Mouse (Mus musculus): Measurements from ENCODE around the gene Bet1l. TPM values are rescaled to one million over a fixed set of nuclear protein-coding genes. Genes with fewer than 3 reads are reported as not detected.

Bet1l gene
- total RNA-seq, 2 experiments from 2014 or later, result 6.0 to 6.9 TPM

- H3K4me3 ChIP-seq, result no peak overlapping the region; the same call in 1 of the 2 replicates
- intact Hi-C loops (cut with DNase I), result no loop called here
Observed at GRCm38 (mm10) chr7:140821305-140821652, 36.1 kb downstream of the Bet1l start.

GRCm38 (mm10) chr7:140820173-140820572 is 37.2 kb downstream of the Bet1l start:
- H3K4me3 ChIP-seq, result no peak overlapping the region
- intact Hi-C loops (cut with DNase I), result no loop called here

More at GRCm38 (mm10) chr7:140821305-140821652, 36.1 kb downstream of the Bet1l start:
- TF ChIP-seq CTCF (IDR thresholded peaks at IDR 0.05), result no peak
- no peak for DNase-seq
- no peak overlapping the region for H3K27ac ChIP-seq

GRCm38 (mm10) chr7:140812850-140813249 is 44.5 kb downstream of the Bet1l start:
- no peak for TF ChIP-seq CTCF (IDR thresholded peaks at IDR 0.05)
- no peak for DNase-seq
- H3K27ac ChIP-seq, result no peak overlapping the region
- H3K4me3 ChIP-seq, result no peak overlapping the region
- intact Hi-C loops (cut with DNase I), result no loop called here

More at GRCm38 (mm10) chr7:140820173-140820572, 37.2 kb downstream of the Bet1l start:
- no peak overlapping the region for H3K27ac ChIP-seq
- DNase-seq, result no peak
- no peak for TF ChIP-seq CTCF (IDR thresholded peaks at IDR 0.05)

GRCm38 (mm10) chr7:140811714-140812113 is 45.7 kb downstream of the Bet1l start:
- H3K4me3 ChIP-seq, result no peak overlapping the region
- intact Hi-C loops (cut with DNase I), result no loop called here
- no peak overlapping the region for H3K27ac ChIP-seq
- no peak for TF ChIP-seq CTCF (IDR thresholded peaks at IDR 0.05)
- no peak for DNase-seq

- H3K4me3 ChIP-seq, result no peak overlapping the region
- intact Hi-C loops (cut with DNase I), result no loop called here
- no peak overlapping the region for H3K27ac ChIP-seq
- DNase-seq, result no peak
- no peak for TF ChIP-seq CTCF (IDR thresholded peaks at IDR 0.05)
Observed at GRCm38 (mm10) chr7:140810496-140810895, 46.9 kb downstream of the Bet1l start.

GRCm38 (mm10) chr7:140805704-140806103 is 51.7 kb downstream of the Bet1l start:
- no peak overlapping the region for H3K27ac ChIP-seq
- H3K4me3 ChIP-seq, result no peak overlapping the region
- TF ChIP-seq CTCF (IDR thresholded peaks at IDR 0.05), result peak; percentile 34; the same call in 1 of the 2 replicates
- intact Hi-C loops (cut with DNase I), result no loop called here
- DNase-seq, result no peak

Other genes with a start within 250 kb of the Bet1l start
- not detected for gene Olfr61, start 228.6 kb downstream of the Bet1l start, total RNA-seq (2021)
- not detected for gene Olfr53, start 211.1 kb downstream of the Bet1l start, total RNA-seq (2021)
- gene Olfr539, start 197.6 kb downstream of the Bet1l start, total RNA-seq (2021), result not detected
- gene Olfr45, start 175.6 kb downstream of the Bet1l start, total RNA-seq (2021), result not detected
- not detected for gene Olfr541, start 160.3 kb downstream of the Bet1l start, total RNA-seq (2021)
- 1 to 10 TPM; 2.6 to 8.8 TPM for gene Cyp2e1, start 93.8 kb downstream of the Bet1l start, total RNA-seq (2021)
- gene Syce1, start 69.7 kb downstream of the Bet1l start, total RNA-seq (2021), result not detected
- not detected for gene Zfp941, start 35.4 kb downstream of the Bet1l start, total RNA-seq (2021)
- not detected for gene Urah, start 22.6 kb downstream of the Bet1l start, total RNA-seq (2021)
- gene Scgb1c1, start 12.0 kb downstream of the Bet1l start, total RNA-seq (2021), result not detected
- gene Odf3, start 9.8 kb downstream of the Bet1l start, total RNA-seq (2021), result not detected
- not detected for gene Gm45785, start 1.2 kb downstream of the Bet1l start, total RNA-seq (2021)
- 10 to 100 TPM; 12.7 TPM for gene Ric8a, start 620 bp downstream of the Bet1l start, total RNA-seq (2021)
- 10 to 100 TPM; 84.5 to 89.3 TPM for gene Psmd13, start 24.4 kb upstream of the Bet1l start, total RNA-seq (2021)
- gene Sirt3, start 24.7 kb upstream of the Bet1l start, total RNA-seq (2021), result 10 to 100 TPM; 20.4 to 27.3 TPM
- gene Cox8b, start 42.9 kb upstream of the Bet1l start, total RNA-seq (2021), result 1,000 to 10,000 TPM; 2,055 to 2,295 TPM
- not detected for gene Nlrp6, start 63.3 kb upstream of the Bet1l start, total RNA-seq (2021)
- 1 to 10 TPM; 3.8 to 5.6 TPM for gene Pgghg, start 83.8 kb upstream of the Bet1l start, total RNA-seq (2021)
- gene Ifitm5, start 92.7 kb upstream of the Bet1l start, total RNA-seq (2021), result under 1 TPM in 1 of 2 experiments, not detected in 1; 0.33 TPM
- not detected for gene Gm45717, start 98.4 kb upstream of the Bet1l start, total RNA-seq (2021)
- 10 to 100 TPM; 42.2 to 82.6 TPM for gene Ifitm2, start 98.4 kb upstream of the Bet1l start, total RNA-seq (2021)
- gene Ifitm1, start 109.6 kb upstream of the Bet1l start, total RNA-seq (2021), result 1 to 10 TPM in 1 of 2 experiments, under 1 TPM in 1; 0.69 to 1.4 TPM
- gene Ifitm3, start 153.2 kb upstream of the Bet1l start, total RNA-seq (2021), result 10 to 100 TPM; 30.8 to 49.0 TPM
- gene Ifitm6, start 160.3 kb upstream of the Bet1l start, total RNA-seq (2021), result not detected
- gene Gm17387, start 171.6 kb upstream of the Bet1l start, total RNA-seq (2021), result not detected
- under 1 TPM; 0.17 to 0.18 TPM for gene B4galnt4, start 203.5 kb upstream of the Bet1l start, total RNA-seq (2021)
- gene Pkp3, start 220.6 kb upstream of the Bet1l start, total RNA-seq (2021), result not detected
- 1 to 10 TPM; 1.7 TPM for gene Sigirr, start 243.0 kb upstream of the Bet1l start, total RNA-seq (2021)